Mouse (Mus musculus) hindbrain, embryonic 10.5 days (tissue): ENCODE data around the gene St6gal1. TPM values are rescaled to one million over a fixed set of nuclear protein-coding genes. Genes with fewer than 3 reads are reported as not detected.
"Not testable (repeated sequence)": the region's sequence is repeated elsewhere in the genome, so short reads cannot be mapped to it uniquely, and the experiment has no call there.

Source experiments
- DNase-seq: peaks from one replicate; pipeline ENCODE4 v3.0.0-alpha.2; 2017; ENCODE audit warnings: low spot score
- H3K27ac ChIP-seq: fragments of 300-500 bp; sonication (generic); 2 replicates; pipeline ENCODE4 v1.5.1; 2016; ENCODE audit warnings: mild to moderate bottlenecking, moderate library complexity
- H3K27me3 ChIP-seq: fragments of 300-500 bp; sonication (generic); 2 replicates; pipeline ENCODE4 v1.6.1; 2016; ENCODE audit warnings: mild to moderate bottlenecking; ENCODE audit not compliant: poor library complexity, insufficient read depth, severe bottlenecking
- H3K36me3 ChIP-seq: fragments of 300-500 bp; sonication (generic); 2 replicates; pipeline ENCODE4 v1.6.1; 2016; ENCODE audit warnings: mild to moderate bottlenecking, moderate library complexity
- H3K4me1 ChIP-seq: fragments of 300-500 bp; sonication (generic); replicated peaks from 2 replicates; pipeline ENCODE4 v1.6.1; 2016; ENCODE audit warnings: mild to moderate bottlenecking
- H3K4me3 ChIP-seq: fragments of 300-500 bp; sonication (generic); 2 replicates; pipeline ENCODE4 v1.5.1; 2016; ENCODE audit warnings: mild to moderate bottlenecking, moderate library complexity
- H3K9me3 ChIP-seq: fragments of 300-500 bp; sonication (generic); 2 replicates; pipeline ENCODE4 v1.6.1; 2016; ENCODE audit warnings: mild to moderate bottlenecking, moderate library complexity
- WGBS: fragments of 180-500 bp; shearing (Covaris S2); methylation state at CpG from one replicate; pipeline ENCODE4 v1.1.7; 2016; 5-methylcytosine and 5-hydroxymethylcytosine counted together
- polyA plus RNA-seq: library from polyadenylated mRNA; unstranded; fragments of >200 nt; fragmentation: Nextera tagmentation; extraction: Ambion mirVana; gene quantifications from 2 replicates; pipeline ENCODE4 v1.2.1, GENCODE M21; 2016

The St6gal1 gene
- 22.8 and 26.6 TPM in 2 replicates for polyA plus RNA-seq

DNA sequence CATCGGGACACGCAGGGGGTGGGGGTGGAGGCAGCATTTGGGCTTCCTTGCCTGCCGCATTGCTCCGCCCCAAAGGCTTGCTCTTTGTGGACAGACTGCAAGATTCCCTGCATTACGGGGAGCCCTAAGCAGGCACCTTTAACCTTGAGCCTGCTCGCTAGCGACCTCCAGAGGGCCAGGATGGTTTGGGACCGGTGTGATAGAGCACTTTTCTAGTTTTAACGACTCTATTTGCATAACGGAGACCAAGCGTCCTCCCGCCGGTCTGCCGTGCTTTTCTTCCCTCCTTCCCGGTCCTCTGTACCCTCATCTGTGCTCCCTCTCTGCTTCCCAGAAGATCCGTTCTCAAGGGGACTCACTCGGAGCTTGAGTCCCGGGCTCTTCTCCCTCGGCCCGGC lies at the start of gene St6gal1:
TSS of gene St6gal1 (plus strand) at position 70 of the 398 bp plus-strand sequence.
- H3K4me3 ChIP-seq: peak within 1 kb of the TSS; percentile 84
- WGBS: under 1% methylated on average over 20 of the region's 20 CpGs
- DNase-seq: peak; percentile 87
- H3K9me3 ChIP-seq: no peaks in the 10 kb centered on the region
- peak within 1 kb of the TSS; percentile 98 for H3K27ac ChIP-seq
- no peaks in the 10 kb centered on the region for H3K36me3 ChIP-seq
- peaks cover 19% of the 10 kb centered on the region for H3K27me3 ChIP-seq
- H3K4me1 ChIP-seq: peaks cover 45% of the 10 kb centered on the region

DNA sequence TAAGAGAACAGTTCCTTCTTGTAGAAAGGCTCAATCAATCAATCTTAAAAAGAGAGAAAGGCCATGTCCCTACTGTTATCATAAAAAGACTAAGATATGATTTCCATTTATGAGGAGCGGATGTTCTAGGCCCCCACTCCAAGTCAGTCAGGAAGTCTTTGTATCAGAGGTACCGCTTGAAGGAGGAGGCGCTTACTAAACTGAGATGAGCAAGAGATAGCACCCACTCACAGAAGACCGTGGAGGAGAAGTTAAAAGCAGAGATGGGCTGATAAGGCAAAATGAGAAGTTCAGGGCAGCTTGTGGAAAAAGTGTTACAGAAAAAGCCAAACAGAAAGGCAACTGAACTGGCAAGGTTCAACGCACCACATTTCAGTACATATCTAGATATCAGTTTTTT lies 49.7 kb upstream of the St6gal1 start:
- 90% methylated on average over 5 of the region's 5 CpGs for WGBS

DNA sequence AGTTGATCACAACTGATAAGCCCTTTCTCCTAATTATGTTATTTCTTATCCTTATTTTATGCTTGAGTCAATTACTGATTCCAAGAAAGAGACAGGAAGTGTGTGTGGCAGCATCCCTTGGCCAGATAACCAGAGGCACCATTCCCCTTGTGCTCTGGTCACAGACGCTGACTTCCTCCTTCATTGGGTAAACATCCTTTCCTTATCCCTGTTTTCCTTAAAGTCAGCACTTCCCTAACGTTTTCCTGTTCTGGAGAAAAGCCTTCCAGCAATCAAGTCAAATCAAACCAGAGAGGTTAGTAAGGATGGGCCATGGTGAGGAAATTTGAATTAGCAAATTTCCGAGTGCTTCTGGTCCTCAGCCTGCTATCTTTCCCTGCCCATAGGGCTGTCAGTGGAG lies 48.6 kb upstream of the St6gal1 start:
- no peak for DNase-seq
- WGBS: 68% methylated on average over 3 of the region's 3 CpGs
- Histone ChIP-seq H3K27ac (no peak overlapping the region), H3K36me3 (no peaks in the 10 kb centered on the region), H3K27me3 (no peaks in the 10 kb centered on the region), H3K9me3 (peaks cover 3% of the 10 kb centered on the region; the same call in 1 of the 2 replicates), H3K4me1 (no peaks in the 10 kb centered on the region), H3K4me3 (no peak overlapping the region)

More for the DNA sequence above, 49.7 kb upstream of the St6gal1 start:
- Histone ChIP-seq H3K36me3 (no peaks in the 10 kb centered on the region), H3K4me1 (no peaks in the 10 kb centered on the region), H3K27ac (no peak overlapping the region), H3K27me3 (no peaks in the 10 kb centered on the region), H3K4me3 (no peak overlapping the region), H3K9me3 (peaks cover 3% of the 10 kb centered on the region; the same call in 1 of the 2 replicates)
- no peak for DNase-seq

DNA sequence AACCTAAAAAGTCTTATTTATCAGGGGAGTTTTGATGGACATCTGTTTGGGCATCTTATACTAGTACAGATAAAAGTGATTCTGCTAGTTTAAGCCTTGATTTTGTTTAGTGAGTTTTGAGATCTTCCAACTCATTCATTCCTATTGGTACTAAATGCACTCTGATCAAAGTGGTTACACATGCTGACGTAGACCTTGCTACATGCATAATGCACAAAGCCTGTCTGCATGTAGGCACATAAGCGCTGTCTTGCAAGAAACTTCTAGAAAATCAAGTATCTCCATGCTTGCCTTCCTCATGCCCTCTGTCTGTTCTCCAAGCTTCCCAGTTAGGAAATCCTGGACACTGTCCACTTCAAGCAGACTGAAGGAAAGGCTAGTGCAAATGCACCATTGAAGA lies 46.7 kb upstream of the St6gal1 start:
- Histone ChIP-seq H3K27me3 (no peaks in the 10 kb centered on the region), H3K4me3 (no peak overlapping the region), H3K9me3 (peaks cover under 1% of the 10 kb centered on the region; the same call in 1 of the 2 replicates), H3K36me3 (no peaks in the 10 kb centered on the region), H3K4me1 (no peaks in the 10 kb centered on the region), H3K27ac (no peak overlapping the region)
- WGBS: 94% methylated on average over 2 of the region's 2 CpGs
- no peak for DNase-seq

DNA sequence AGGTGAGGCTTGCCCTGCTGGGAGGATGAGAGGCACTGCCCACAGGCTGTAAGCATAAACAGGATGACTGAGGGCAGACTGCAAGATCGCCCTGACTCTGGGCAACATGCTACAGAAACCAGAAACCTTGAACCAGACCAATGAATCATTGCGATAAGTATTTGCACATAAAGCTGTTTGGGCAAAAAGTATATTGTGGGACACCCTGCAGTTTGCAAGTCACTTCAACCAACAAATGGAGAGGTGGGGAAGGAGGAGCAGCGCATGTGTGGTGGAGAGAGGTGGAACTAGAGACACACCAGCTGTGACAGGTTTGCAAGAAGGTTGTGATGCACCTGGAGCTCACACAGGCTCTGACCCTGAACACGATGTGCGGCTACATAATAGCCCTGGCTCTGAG lies 45.7 kb upstream of the St6gal1 start:
- no peak overlapping the region for H3K27ac ChIP-seq
- DNase-seq: no peak
- no peaks in the 10 kb centered on the region for H3K4me1 ChIP-seq
- no peaks in the 10 kb centered on the region for H3K27me3 ChIP-seq
- H3K4me3 ChIP-seq: no peak overlapping the region
- WGBS: 93% methylated on average over 5 of the region's 5 CpGs
- no peaks in the 10 kb centered on the region for H3K9me3 ChIP-seq
- H3K36me3 ChIP-seq: no peaks in the 10 kb centered on the region

DNA sequence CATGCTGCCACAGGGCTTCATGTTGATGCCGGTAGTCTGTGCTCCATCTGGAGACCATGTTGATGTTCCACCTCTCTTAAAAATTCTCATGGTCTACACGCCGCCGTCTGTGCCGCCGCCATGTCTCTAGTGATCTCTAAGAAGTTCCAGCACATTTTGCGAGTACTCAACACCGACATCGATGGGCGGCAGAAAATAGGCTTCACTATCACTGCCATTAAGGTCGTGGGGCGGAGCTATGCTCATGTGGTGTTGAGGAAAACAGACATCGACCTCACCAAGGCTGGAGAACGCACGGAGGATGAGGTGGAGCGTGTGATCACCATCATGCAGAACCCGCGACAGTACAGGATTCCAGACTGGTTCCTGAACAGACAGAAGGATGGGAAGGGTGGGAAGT lies 45.1 kb upstream of the St6gal1 start:
- WGBS: 92% methylated on average over 18 of the region's 18 CpGs
- H3K36me3 ChIP-seq, DNase-seq, H3K27ac ChIP-seq, H3K9me3 ChIP-seq, H3K4me3 ChIP-seq, H3K27me3 ChIP-seq, H3K4me1 ChIP-seq: not testable (repeated sequence)

DNA sequence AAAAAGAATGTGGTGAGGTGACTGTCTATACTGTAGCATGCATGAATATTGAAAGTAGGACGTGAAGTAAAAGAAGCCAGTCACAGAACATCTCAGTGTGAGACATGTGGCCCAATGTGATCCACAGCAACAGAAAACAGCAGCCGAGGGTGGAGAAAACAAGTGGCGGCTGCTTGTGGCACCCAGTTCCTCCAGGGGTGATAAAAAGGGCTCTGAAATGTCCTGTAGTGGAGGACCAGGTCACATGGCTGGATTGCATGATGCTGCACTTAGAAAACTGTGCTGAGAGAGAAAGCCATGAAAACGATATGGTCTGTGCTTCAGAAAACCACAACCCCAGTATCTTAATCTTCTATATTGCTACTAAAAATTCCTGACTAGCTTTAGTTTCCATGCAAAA lies 43.5 kb upstream of the St6gal1 start:
- no peaks in the 10 kb centered on the region for H3K27me3 ChIP-seq
- WGBS: 82% methylated on average over 4 of the region's 4 CpGs
- no peak for DNase-seq
- H3K9me3 ChIP-seq: no peaks in the 10 kb centered on the region
- H3K4me3 ChIP-seq: no peak overlapping the region
- no peaks in the 10 kb centered on the region for H3K36me3 ChIP-seq
- H3K27ac ChIP-seq: no peak overlapping the region
- no peaks in the 10 kb centered on the region for H3K4me1 ChIP-seq

DNA sequence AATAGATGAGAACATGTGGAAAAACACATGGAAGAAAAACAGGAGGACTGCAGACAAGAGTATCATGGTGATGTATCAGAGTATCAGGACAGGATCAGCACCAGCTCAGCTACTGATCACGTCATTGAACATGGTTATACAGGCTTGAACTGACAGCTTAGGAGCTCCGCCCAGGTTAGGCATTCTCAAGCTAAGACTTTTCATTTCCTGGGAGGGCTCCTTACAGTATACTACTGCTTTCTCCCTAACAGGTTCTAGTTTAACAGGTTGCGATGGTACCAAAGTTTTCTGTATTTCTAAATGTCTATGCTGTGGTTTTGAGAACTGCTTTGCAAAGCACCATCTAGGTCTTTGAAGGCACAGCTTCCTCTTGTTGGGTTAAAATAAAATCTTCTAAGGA lies 43.1 kb upstream of the St6gal1 start:
- DNase-seq: no peak
- no peak overlapping the region for H3K4me3 ChIP-seq
- H3K4me1 ChIP-seq: no peaks in the 10 kb centered on the region
- no peaks in the 10 kb centered on the region for H3K36me3 ChIP-seq
- 85% methylated on average over 3 of the region's 3 CpGs for WGBS
- H3K27me3 ChIP-seq: no peaks in the 10 kb centered on the region
- H3K9me3 ChIP-seq: no peaks in the 10 kb centered on the region
- H3K27ac ChIP-seq: no peak overlapping the region

DNA sequence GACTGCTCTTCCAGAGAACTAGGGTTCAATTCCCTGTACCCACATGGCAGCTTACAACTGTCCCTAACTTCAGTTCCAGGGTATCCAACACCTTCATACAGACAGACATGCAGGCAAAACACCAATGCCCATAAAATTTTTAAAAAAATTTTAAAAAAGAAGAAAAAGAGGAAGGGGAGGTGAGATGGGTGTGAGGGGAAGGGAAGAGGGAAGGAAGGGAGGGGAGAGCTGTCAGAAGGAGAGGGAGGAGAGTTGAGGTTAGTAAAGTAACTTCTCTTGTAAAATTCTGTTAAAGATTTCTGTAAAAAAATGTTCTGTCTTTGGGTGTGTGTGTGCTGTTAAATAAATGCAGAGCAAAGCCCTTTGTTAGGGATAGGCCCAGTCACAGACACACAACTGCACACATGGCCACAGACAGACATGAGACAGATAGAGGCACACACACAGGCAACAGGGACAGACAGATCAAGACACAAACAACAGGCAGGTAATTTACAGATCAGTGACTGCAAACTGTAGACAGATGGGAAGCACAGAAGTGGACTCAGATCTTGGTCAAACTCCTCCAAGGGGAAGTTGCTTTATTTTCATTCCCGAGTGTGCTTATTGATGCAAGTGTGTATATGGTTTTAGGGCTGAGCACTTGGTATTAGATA lies 42.5 kb upstream of the St6gal1 start:
- DNase-seq: no peak

DNA sequence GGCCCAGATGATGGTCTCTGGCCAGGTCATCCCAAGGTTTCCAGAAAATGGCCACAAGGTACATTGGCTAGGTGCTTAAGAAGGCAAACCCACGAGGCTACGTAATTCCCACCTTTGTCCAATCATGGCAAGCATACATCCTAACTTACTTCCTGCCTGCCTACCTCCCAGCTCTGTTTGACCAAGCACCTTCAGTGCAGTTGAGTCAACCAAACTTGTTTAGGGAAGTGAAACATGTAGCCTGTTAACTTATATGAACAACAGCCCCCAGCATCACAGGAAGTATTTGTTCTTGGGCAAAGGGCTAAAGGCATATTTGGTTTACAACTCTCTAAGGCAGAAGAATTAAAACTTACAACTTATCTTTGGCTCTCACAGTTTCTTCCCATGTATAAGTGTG lies 38.7 kb upstream of the St6gal1 start:
- Histone ChIP-seq H3K4me1 (no peaks in the 10 kb centered on the region), H3K9me3 (no peaks in the 10 kb centered on the region)
- 87% methylated on average over 2 of the region's 2 CpGs for WGBS

More for the DNA sequence above, 42.5 kb upstream of the St6gal1 start:
- Histone ChIP-seq H3K4me3 (no peak overlapping the region), H3K36me3 (no peaks in the 10 kb centered on the region), H3K4me1 (no peaks in the 10 kb centered on the region), H3K27me3 (no peaks in the 10 kb centered on the region), H3K9me3 (no peaks in the 10 kb centered on the region), H3K27ac (no peak overlapping the region)
- 83% methylated on average over 1 of the region's 1 CpGs for WGBS

DNA sequence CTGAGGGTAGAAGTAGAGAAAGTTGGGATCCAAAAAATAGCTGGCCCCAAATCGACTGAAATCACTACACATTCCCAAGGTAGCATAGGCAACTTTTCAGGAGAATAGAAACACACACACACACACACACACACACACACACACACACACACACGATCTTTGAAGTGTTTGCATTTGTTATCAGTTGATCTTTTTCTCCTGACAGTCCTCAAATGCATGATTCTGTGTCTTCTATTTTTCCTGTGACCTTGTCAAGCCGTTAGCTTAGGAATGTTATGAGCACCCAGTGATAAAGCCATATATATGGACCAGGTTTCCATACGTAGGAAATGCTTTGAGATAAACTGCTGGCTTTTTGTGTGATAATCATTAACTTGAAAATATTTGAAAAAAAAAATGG lies 38.1 kb upstream of the St6gal1 start:
- no peak for DNase-seq
- WGBS: 83% methylated on average over 4 of the region's 4 CpGs
- H3K36me3 ChIP-seq: no peaks in the 10 kb centered on the region
- no peaks in the 10 kb centered on the region for H3K27me3 ChIP-seq
- H3K4me3 ChIP-seq: no peak overlapping the region
- H3K4me1 ChIP-seq: no peaks in the 10 kb centered on the region
- H3K9me3 ChIP-seq: no peaks in the 10 kb centered on the region
- H3K27ac ChIP-seq: no peak overlapping the region

More for the DNA sequence above, 38.7 kb upstream of the St6gal1 start:
- H3K36me3 ChIP-seq: no peaks in the 10 kb centered on the region
- DNase-seq: no peak
- H3K27me3 ChIP-seq: no peaks in the 10 kb centered on the region
- no peak overlapping the region for H3K4me3 ChIP-seq
- no peak overlapping the region for H3K27ac ChIP-seq

DNA sequence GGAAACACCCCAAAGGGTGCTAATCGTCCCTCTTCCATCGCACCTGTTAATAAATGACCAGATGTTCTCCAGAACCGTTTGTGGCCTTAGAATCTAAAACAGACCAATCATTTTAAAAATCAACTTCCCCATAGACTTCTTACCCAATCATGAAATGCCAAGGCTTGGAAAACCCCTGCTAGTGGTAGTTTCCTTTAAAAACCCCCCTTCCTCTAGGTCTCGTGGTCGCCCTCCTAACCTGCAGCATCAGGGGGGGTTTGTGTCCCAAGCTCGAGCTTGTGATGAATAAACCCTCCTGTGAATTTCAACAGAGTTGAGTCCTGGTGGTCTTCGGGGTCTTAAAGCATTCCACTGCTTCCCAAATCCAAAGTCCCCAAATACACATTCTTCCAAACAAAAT lies 36.6 kb upstream of the St6gal1 start:
- Histone ChIP-seq H3K9me3 (no peaks in the 10 kb centered on the region), H3K36me3 (no peaks in the 10 kb centered on the region), H3K4me1 (no peaks in the 10 kb centered on the region), H3K4me3 (no peak overlapping the region), H3K27ac (no peak overlapping the region), H3K27me3 (no peaks in the 10 kb centered on the region)
- DNase-seq: no peak
- WGBS: 90% methylated on average over 7 of the region's 7 CpGs

DNA sequence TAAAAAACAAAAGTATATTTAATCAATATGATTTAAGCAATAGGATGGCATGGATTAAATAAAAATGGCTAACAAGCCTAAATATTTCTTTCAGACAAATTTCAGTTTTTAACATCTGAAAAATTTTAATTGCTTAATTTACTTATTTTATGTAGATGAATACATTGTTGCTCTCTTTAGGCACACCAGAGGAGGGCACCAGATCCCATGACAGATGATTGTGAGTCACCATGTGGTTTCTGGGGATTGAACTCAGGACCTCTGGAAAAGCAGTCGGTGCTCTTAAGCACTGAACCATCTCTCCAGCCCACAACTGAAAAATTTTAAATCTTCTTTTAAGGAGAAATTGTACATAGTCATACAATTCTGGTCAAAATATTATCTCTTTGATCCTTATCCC lies 34.9 kb upstream of the St6gal1 start:
- no peak for DNase-seq
- 83% methylated on average over 1 of the region's 1 CpGs for WGBS

More for the DNA sequence above, 34.9 kb upstream of the St6gal1 start:
- H3K27ac ChIP-seq: no peak overlapping the region
- no peaks in the 10 kb centered on the region for H3K9me3 ChIP-seq
- H3K4me1 ChIP-seq: no peaks in the 10 kb centered on the region
- no peaks in the 10 kb centered on the region for H3K27me3 ChIP-seq
- H3K36me3 ChIP-seq: no peaks in the 10 kb centered on the region
- H3K4me3 ChIP-seq: no peak overlapping the region
